Mouse (Mus musculus): ENCODE results near the gene Oasl1.
"Not testable (repeated sequence)": the region's sequence is repeated elsewhere in the genome, so short reads cannot be mapped to it uniquely, and the experiment has no call there.

Gene Oasl1

GRCm38 (mm10) chr5:114926153-114926684 lies 3.2 kb downstream of the Oasl1 start:
- DNase-seq (ENCODE audit: inconsistent age in 2 of 2, low spot score in 1 of 2), result no peak

GRCm38 (mm10) chr5:114926753-114927152 lies 3.7 kb downstream of the Oasl1 start:
- no peak for DNase-seq (ENCODE audit: inconsistent age in 2 of 2, low spot score in 1 of 2)

GRCm38 (mm10) chr5:114931626-114932025 lies 8.6 kb downstream of the Oasl1 start:
- no peak for DNase-seq (ENCODE audit: inconsistent age in 2 of 2, low spot score in 1 of 2)

- DNase-seq (ENCODE audit: inconsistent age in 2 of 2, low spot score in 1 of 2), result no peak
Measured at GRCm38 (mm10) chr5:114933206-114933605, 10.2 kb downstream of the Oasl1 start.

- no peak for DNase-seq (ENCODE audit: inconsistent age in 2 of 2, low spot score in 1 of 2)
Measured at GRCm38 (mm10) chr5:114935838-114936237, 12.8 kb downstream of the Oasl1 start.

- not testable (repeated sequence) for DNase-seq (ENCODE audit: inconsistent age in 2 of 2, low spot score in 1 of 2)
Measured at GRCm38 (mm10) chr5:114941138-114941537, 18.1 kb downstream of the Oasl1 start.

GRCm38 (mm10) chr5:114942074-114942765 lies 19.2 kb downstream of the Oasl1 start, which contains the start of gene 2210016L21Rik:
2210016L21Rik (plus strand) TSS chr5:114942158.
- peak; percentile 86 to 95 for DNase-seq (ENCODE audit: inconsistent age in 2 of 2, low spot score in 1 of 2)

GRCm38 (mm10) chr5:114942766-114943130 lies 19.7 kb downstream of the Oasl1 start:
- DNase-seq (ENCODE audit: inconsistent age in 2 of 2, low spot score in 1 of 2), result no peak

- DNase-seq (ENCODE audit: inconsistent age in 2 of 2, low spot score in 1 of 2), result no peak
Measured at GRCm38 (mm10) chr5:114945072-114945471, 22.0 kb downstream of the Oasl1 start.

- peak; percentile 41 to 75 for DNase-seq (ENCODE audit: inconsistent age in 2 of 2, low spot score in 1 of 2)
Measured at GRCm38 (mm10) chr5:114948891-114949290, 25.9 kb downstream of the Oasl1 start.

GRCm38 (mm10) chr5:114949316-114949715 lies 26.3 kb downstream of the Oasl1 start:
- no peak for DNase-seq (ENCODE audit: inconsistent age in 2 of 2, low spot score in 1 of 2)

GRCm38 (mm10) chr5:114949812-114950211 lies 26.8 kb downstream of the Oasl1 start:
- DNase-seq (ENCODE audit: inconsistent age in 2 of 2, low spot score in 1 of 2), result no peak

GRCm38 (mm10) chr5:114950669-114951068 lies 27.6 kb downstream of the Oasl1 start:
- DNase-seq (ENCODE audit: inconsistent age in 2 of 2, low spot score in 1 of 2), result no peak

- no peak for DNase-seq (ENCODE audit: inconsistent age in 2 of 2, low spot score in 1 of 2)
Measured at GRCm38 (mm10) chr5:114951279-114951880, 28.3 kb downstream of the Oasl1 start.

GRCm38 (mm10) chr5:114953326-114953725 lies 30.3 kb downstream of the Oasl1 start:
- DNase-seq (ENCODE audit: inconsistent age in 2 of 2, low spot score in 1 of 2), result no peak

GRCm38 (mm10) chr5:114958069-114958468 lies 35.0 kb downstream of the Oasl1 start:
- DNase-seq (ENCODE audit: inconsistent age in 2 of 2, low spot score in 1 of 2), result no peak

- no peak for DNase-seq (ENCODE audit: inconsistent age in 2 of 2, low spot score in 1 of 2)
Measured at GRCm38 (mm10) chr5:114961590-114962360, 38.7 kb downstream of the Oasl1 start.

- DNase-seq (ENCODE audit: inconsistent age in 2 of 2, low spot score in 1 of 2), result no peak
Measured at GRCm38 (mm10) chr5:114964315-114964966, 41.4 kb downstream of the Oasl1 start.

- DNase-seq (ENCODE audit: inconsistent age in 2 of 2, low spot score in 1 of 2), result no peak
Measured at GRCm38 (mm10) chr5:114964967-114965898, 42.2 kb downstream of the Oasl1 start.

All from adrenal gland, adult (tissue).